Mouse (Mus musculus) midbrain, embryonic 15.5 days (tissue): ENCODE data around the gene Baz1a. TPM values are rescaled to one million over a fixed set of nuclear protein-coding genes. Genes with fewer than 3 reads are reported as not detected.
"Not testable (repeated sequence)": the region's sequence is repeated elsewhere in the genome, so short reads cannot be mapped to it uniquely, and the experiment has no call there.

Source experiments
- ATAC-seq: fragments of 200-750 bp; cut with Nextera tagmentation; replicated peaks from 2 replicates; pipeline ENCODE4 v1.8.0; 2017; ENCODE audit warnings: moderate TSS enrichment
- H3K27ac ChIP-seq: fragments of 300-500 bp; sonication (generic); 2 replicates; pipeline ENCODE4 v1.5.1; 2015; ENCODE audit warnings: mild to moderate bottlenecking, inconsistent platforms
- H3K27me3 ChIP-seq: fragments of 300-500 bp; sonication (generic); replicated peaks from 2 replicates; pipeline ENCODE4 v1.6.1; 2015; ENCODE audit warnings: inconsistent platforms
- H3K36me3 ChIP-seq: fragments of 300-500 bp; sonication (generic); replicated peaks from 2 replicates; pipeline ENCODE4 v1.6.1; 2015; ENCODE audit warnings: inconsistent platforms
- H3K4me1 ChIP-seq: fragments of 300-500 bp; sonication (generic); 2 replicates; pipeline ENCODE4 v1.6.1; 2015; ENCODE audit warnings: inconsistent platforms
- H3K4me2 ChIP-seq: fragments of 300-500 bp; sonication (generic); 2 replicates; pipeline ENCODE4 v1.6.1; 2015; ENCODE audit warnings: inconsistent platforms, mild to moderate bottlenecking, moderate library complexity
- H3K4me3 ChIP-seq: fragments of 300-500 bp; sonication (generic); 2 replicates; pipeline ENCODE4 v1.5.1; 2015; ENCODE audit warnings: mild to moderate bottlenecking, inconsistent platforms
- H3K9ac ChIP-seq: fragments of 300-500 bp; sonication (generic); 2 replicates; pipeline ENCODE4 v1.6.1; 2015; ENCODE audit warnings: mild to moderate bottlenecking, inconsistent platforms
- H3K9me3 ChIP-seq: fragments of 300-500 bp; sonication (generic); 2 replicates; pipeline ENCODE4 v1.6.1; 2016; ENCODE audit warnings: inconsistent platforms
- WGBS: fragments of 180-500 bp; shearing (Covaris S2); methylation state at CpG from one replicate; pipeline ENCODE4 v1.1.7; 2015; ENCODE audit warnings: mixed read lengths; 5-methylcytosine and 5-hydroxymethylcytosine counted together
- polyA plus RNA-seq: library from polyadenylated mRNA; unstranded; fragments of >200 nt; fragmentation: Nextera tagmentation; extraction: Ambion mirVana; gene quantifications from 2 replicates; pipeline ENCODE4 v1.2.1, GENCODE M21; 2015

The Baz1a gene
- polyA plus RNA-seq, 1 experiment from 2014 or later, result 6.6 TPM

- WGBS, result 87% methylated on average over 6 of the region's 6 CpGs
- H3K27me3 ChIP-seq, H3K27ac ChIP-seq, H3K4me2 ChIP-seq, H3K9me3 ChIP-seq, H3K36me3 ChIP-seq, ATAC-seq, H3K9ac ChIP-seq, H3K4me3 ChIP-seq, H3K4me1 ChIP-seq: not testable (repeated sequence)
These were observed 71.5 kb downstream of the Baz1a start for GRCm38 (mm10) chr12:54942586-54943157.

- H3K36me3 ChIP-seq, H3K4me1 ChIP-seq, H3K27ac ChIP-seq, H3K4me3 ChIP-seq, H3K9me3 ChIP-seq, ATAC-seq, H3K27me3 ChIP-seq, H3K9ac ChIP-seq, H3K4me2 ChIP-seq: not testable (repeated sequence)
- 93% methylated on average over 5 of the region's 5 CpGs for WGBS
These were observed 76.4 kb downstream of the Baz1a start for GRCm38 (mm10) chr12:54937581-54938343.

- Histone ChIP-seq H3K9ac (no peak overlapping the region), H3K9me3 (no peaks in the 10 kb centered on the region), H3K36me3 (peaks cover 8% of the 10 kb centered on the region; the same call in 1 of the 2 replicates), H3K27me3 (no peaks in the 10 kb centered on the region), H3K4me1 (no peaks in the 10 kb centered on the region), H3K27ac (no peak overlapping the region), H3K4me3 (no peak overlapping the region), H3K4me2 (no peak overlapping the region)
- 93% methylated on average over 3 of the region's 3 CpGs for WGBS
- no peak for ATAC-seq
These were observed 103.8 kb downstream of the Baz1a start for GRCm38 (mm10) chr12:54910387-54910786.

DNA sequence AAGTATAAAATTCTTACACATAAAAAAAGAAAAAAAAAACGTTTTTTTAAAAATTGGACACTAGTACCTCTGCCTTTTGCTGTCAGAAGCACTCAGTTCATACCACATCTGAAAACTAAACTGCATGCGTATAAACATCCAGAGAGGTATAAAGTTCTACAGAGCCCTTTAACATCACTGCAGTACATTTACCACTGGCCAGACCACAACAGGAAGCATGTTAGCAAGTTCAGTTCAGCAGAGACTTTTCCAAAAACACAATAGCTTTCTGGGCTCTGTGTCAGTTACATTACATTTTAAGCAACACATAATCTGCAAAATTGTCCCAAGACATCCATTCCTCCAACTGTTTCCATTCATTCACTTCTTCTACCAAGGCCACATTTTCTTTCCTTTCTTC is 121.6 kb downstream of the Baz1a start:
- not testable (repeated sequence) for H3K9ac ChIP-seq, H3K4me3 ChIP-seq, H3K9me3 ChIP-seq, H3K4me2 ChIP-seq, H3K4me1 ChIP-seq, H3K36me3 ChIP-seq, ATAC-seq, H3K27ac ChIP-seq, H3K27me3 ChIP-seq
- 65% methylated on average over 2 of the region's 2 CpGs for WGBS

- Histone ChIP-seq H3K4me2 (no peak overlapping the region), H3K9me3 (no peaks in the 10 kb centered on the region), H3K36me3 (no peaks in the 10 kb centered on the region), H3K27me3 (no peaks in the 10 kb centered on the region), H3K27ac (no peak overlapping the region), H3K4me1 (no peaks in the 10 kb centered on the region), H3K4me3 (no peak overlapping the region), H3K9ac (no peak overlapping the region)
- ATAC-seq, result no peak
- 99% methylated on average over 2 of the region's 2 CpGs for WGBS
These were observed 123.7 kb downstream of the Baz1a start for GRCm38 (mm10) chr12:54890426-54890825.

DNA sequence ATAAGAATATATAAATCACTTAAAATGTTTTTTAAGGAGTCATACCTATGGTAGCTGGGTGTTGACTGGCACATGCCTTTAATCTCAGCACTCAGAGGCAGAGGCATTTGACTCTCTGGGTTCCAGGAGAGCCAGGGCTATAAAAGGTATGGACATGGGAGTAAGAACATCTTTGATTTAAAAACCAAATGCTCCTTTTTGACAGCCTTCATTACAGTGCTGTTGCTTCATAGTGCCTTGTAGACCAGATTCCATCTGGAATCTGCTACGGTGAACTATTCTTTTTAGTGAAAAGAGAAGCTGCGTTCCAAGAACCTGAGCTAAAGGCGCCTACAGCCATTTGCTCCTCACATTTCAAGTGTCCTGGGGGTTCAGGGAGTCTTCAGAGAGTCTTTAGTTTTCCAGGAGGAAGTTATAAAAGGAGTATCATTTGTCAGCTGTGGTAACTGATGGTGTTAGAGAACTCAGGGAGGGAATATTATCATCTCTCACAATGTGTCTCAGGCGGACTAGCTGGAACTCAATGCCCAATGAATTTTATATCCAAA is 126.5 kb downstream of the Baz1a start:
- no peak for ATAC-seq
- Histone ChIP-seq H3K27ac (no peak overlapping the region), H3K9me3 (no peaks in the 10 kb centered on the region), H3K27me3 (no peaks in the 10 kb centered on the region), H3K4me1 (no peaks in the 10 kb centered on the region), H3K36me3 (no peaks in the 10 kb centered on the region), H3K4me3 (no peak overlapping the region), H3K4me2 (no peak overlapping the region), H3K9ac (no peak overlapping the region)
- WGBS, result 92% methylated on average over 4 of the region's 4 CpGs

GRCm38 (mm10) chr12:54879630-54880029 is 134.5 kb downstream of the Baz1a start:
- Histone ChIP-seq H3K9ac (no peak overlapping the region), H3K9me3 (no peaks in the 10 kb centered on the region), H3K27ac (no peak overlapping the region), H3K4me3 (no peak overlapping the region), H3K4me1 (no peaks in the 10 kb centered on the region), H3K36me3 (no peaks in the 10 kb centered on the region), H3K27me3 (no peaks in the 10 kb centered on the region), H3K4me2 (no peak overlapping the region)
- WGBS, result 12% methylated on average over 6 of the region's 6 CpGs
- ATAC-seq, result no peak

DNA sequence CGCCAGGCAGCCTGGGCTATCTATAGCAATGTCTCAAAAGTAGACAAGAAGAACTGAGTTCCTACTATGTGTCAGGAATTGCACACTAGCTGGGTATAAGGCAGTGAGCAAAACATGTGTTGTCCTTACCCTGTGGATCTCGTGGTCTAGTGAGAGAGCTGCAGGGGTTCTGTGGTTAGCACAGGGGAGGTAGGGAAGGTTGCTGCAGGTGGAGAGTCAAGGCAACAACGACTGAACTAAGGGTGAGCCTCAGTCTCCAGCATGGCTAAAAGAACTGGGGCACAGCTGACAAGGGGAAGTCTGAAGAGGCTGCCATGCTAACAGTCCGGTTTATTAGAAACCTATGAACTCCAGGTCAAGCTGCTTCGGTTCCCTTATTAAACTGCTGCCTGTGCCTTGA is 134.9 kb downstream of the Baz1a start:
- no peak overlapping the region for H3K9ac ChIP-seq
- no peak for ATAC-seq
- H3K4me3 ChIP-seq, result no peak overlapping the region
- no peaks in the 10 kb centered on the region for H3K36me3 ChIP-seq
- no peak overlapping the region for H3K4me2 ChIP-seq
- H3K4me1 ChIP-seq, result no peaks in the 10 kb centered on the region
- H3K9me3 ChIP-seq, result no peaks in the 10 kb centered on the region
- no peak overlapping the region for H3K27ac ChIP-seq
- H3K27me3 ChIP-seq, result no peaks in the 10 kb centered on the region
- 72% methylated on average over 5 of the region's 5 CpGs for WGBS

GRCm38 (mm10) chr12:54877875-54878274 is 136.3 kb downstream of the Baz1a start:
- ATAC-seq, result no peak
- Histone ChIP-seq H3K27ac (no peak overlapping the region), H3K27me3 (no peaks in the 10 kb centered on the region), H3K4me1 (no peaks in the 10 kb centered on the region), H3K4me3 (no peak overlapping the region), H3K9ac (no peak overlapping the region), H3K4me2 (no peak overlapping the region), H3K36me3 (no peaks in the 10 kb centered on the region), H3K9me3 (no peaks in the 10 kb centered on the region)
- 81% methylated on average over 1 of the region's 1 CpGs for WGBS

GRCm38 (mm10) chr12:54876879-54877278 is 137.3 kb downstream of the Baz1a start:
- no peak overlapping the region for H3K4me2 ChIP-seq
- 17% methylated on average over 5 of the region's 5 CpGs for WGBS
- H3K27me3 ChIP-seq, result no peaks in the 10 kb centered on the region
- no peaks in the 10 kb centered on the region for H3K9me3 ChIP-seq
- ATAC-seq, result no peak
- H3K27ac ChIP-seq, result no peak overlapping the region
- H3K36me3 ChIP-seq, result no peaks in the 10 kb centered on the region
- no peak overlapping the region for H3K9ac ChIP-seq
- H3K4me1 ChIP-seq, result no peaks in the 10 kb centered on the region
- no peak overlapping the region for H3K4me3 ChIP-seq

GRCm38 (mm10) chr12:54874711-54875110 is 139.4 kb downstream of the Baz1a start:
- no peak for ATAC-seq
- Histone ChIP-seq H3K4me2 (no peak overlapping the region), H3K9ac (no peak overlapping the region), H3K4me3 (no peak overlapping the region), H3K36me3 (no peaks in the 10 kb centered on the region), H3K4me1 (no peaks in the 10 kb centered on the region), H3K27me3 (no peaks in the 10 kb centered on the region), H3K27ac (no peak overlapping the region), H3K9me3 (no peaks in the 10 kb centered on the region)
- 86% methylated on average over 6 of the region's 6 CpGs for WGBS

GRCm38 (mm10) chr12:54862606-54863535 is 151.3 kb downstream of the Baz1a start, which contains the start of gene Cfl2:
TSS of gene Cfl2 (minus strand) at chr12:54862877.
- WGBS, result 1% methylated on average over 68 of the region's 82 CpGs
- ATAC-seq, result peak; percentile 93
- H3K4me2 ChIP-seq, result peak within 1 kb of the TSS; percentile 66
- H3K9me3 ChIP-seq, result no peaks in the 10 kb centered on the region
- 0 out of 2 replicates have a peak, but pooled peaks cover 3% of the 10 kb centered on the region for H3K36me3 ChIP-seq
- peak within 1 kb of the TSS; percentile 99 for H3K27ac ChIP-seq
- peaks cover 16% of the 10 kb centered on the region for H3K4me1 ChIP-seq
- no peaks in the 10 kb centered on the region for H3K27me3 ChIP-seq
- peak within 1 kb of the TSS; percentile 100 for H3K9ac ChIP-seq
- peak within 1 kb of the TSS; percentile 97 for H3K4me3 ChIP-seq
